Mouse (Mus musculus) cerebral cortex, adult 2 months (tissue): ENCODE data around the gene Plcz1.

Experiments used
- WGBS: fragments of 180-500 bp; shearing (Covaris S2); methylation state at CpG from one replicate; pipeline ENCODE4 v1.1.7; 2018; 5-methylcytosine and 5-hydroxymethylcytosine counted together

Gene Plcz1

GRCm38 (mm10) chr6:139947106-139947879 lies 94.0 kb downstream of the Plcz1 start:
- WGBS, result 74% methylated on average over 8 of the region's 8 CpGs
